Mouse (Mus musculus): ENCODE measurements around the gene C130079G13Rik. TPM values are rescaled to one million over a fixed set of nuclear protein-coding genes. Genes with fewer than 3 reads are reported as not detected.
"Not testable (repeated sequence)": the region's sequence is repeated elsewhere in the genome, so short reads cannot be mapped to it uniquely, and the experiment has no call there.

Gene C130079G13Rik
- polyA plus RNA-seq (2015; fragmentation: Nextera tagmentation; extraction: Ambion mirVana): not detected in 2 replicates

GRCm38 (mm10) chr3:59924914-59925313 is at the start of gene C130079G13Rik:
C130079G13Rik (plus strand) TSS chr3:59925214.
- Histone ChIP-seq H3K4me1 (ENCODE audit: control insufficient read depth, low read depth, low read length) (no peaks in the 10 kb centered on the region), H3K9me3 (replicated peaks; ENCODE audit: control insufficient read depth, low read length) (no peaks in the 10 kb centered on the region), H3K4me3 (ENCODE audit: low read depth, low read length) (no peak within 1 kb of the TSS), H3K4me2 (ENCODE audit: low read depth, low read length) (no peak within 1 kb of the TSS), H3K27ac (ENCODE audit: low read length) (no peak within 1 kb of the TSS), H3K27me3 (ENCODE audit: control insufficient read depth, insufficient read depth, low read depth, low read length) (no peaks in the 10 kb centered on the region), H3K9ac (ENCODE audit: low read depth, low read length) (no peak within 1 kb of the TSS), H3K36me3 (ENCODE audit: control insufficient read depth, insufficient read depth) (no peaks in the 10 kb centered on the region)
- no peak for ATAC-seq (ENCODE audit: low read depth)
- WGBS (ENCODE audit: insufficient replicate concordance): 70% methylated on average over 2 of the region's 2 CpGs

GRCm38 (mm10) chr3:59877601-59878000 is 47.4 kb upstream of the C130079G13Rik start:
- H3K4me3 ChIP-seq (ENCODE audit: low read depth, low read length); H3K4me2 ChIP-seq (ENCODE audit: low read depth, low read length); ATAC-seq (ENCODE audit: low read depth); H3K4me1 ChIP-seq (ENCODE audit: control insufficient read depth, low read depth, low read length); H3K9me3 ChIP-seq (replicated peaks; ENCODE audit: control insufficient read depth, low read length); H3K9ac ChIP-seq (ENCODE audit: low read depth, low read length); H3K36me3 ChIP-seq (ENCODE audit: control insufficient read depth, insufficient read depth); H3K27ac ChIP-seq (ENCODE audit: low read length); H3K27me3 ChIP-seq (ENCODE audit: control insufficient read depth, insufficient read depth, low read depth, low read length): not testable (repeated sequence)
- WGBS (ENCODE audit: insufficient replicate concordance): 46% methylated on average over 1 of the region's 1 CpGs

GRCm38 (mm10) chr3:59879801-59880554 is 45.0 kb upstream of the C130079G13Rik start:
- not testable (repeated sequence) for H3K27me3 ChIP-seq (ENCODE audit: control insufficient read depth, insufficient read depth, low read depth, low read length); H3K36me3 ChIP-seq (ENCODE audit: control insufficient read depth, insufficient read depth); H3K9ac ChIP-seq (ENCODE audit: low read depth, low read length); H3K27ac ChIP-seq (ENCODE audit: low read length); ATAC-seq (ENCODE audit: low read depth); H3K4me1 ChIP-seq (ENCODE audit: control insufficient read depth, low read depth, low read length); H3K4me2 ChIP-seq (ENCODE audit: low read depth, low read length); H3K9me3 ChIP-seq (replicated peaks; ENCODE audit: control insufficient read depth, low read length); H3K4me3 ChIP-seq (ENCODE audit: low read depth, low read length)
- 58% methylated on average over 7 of the region's 7 CpGs for WGBS (ENCODE audit: insufficient replicate concordance)

GRCm38 (mm10) chr3:59893276-59893675 is 31.7 kb upstream of the C130079G13Rik start:
- WGBS (ENCODE audit: insufficient replicate concordance): 38% methylated on average over 2 of the region's 2 CpGs
- no peak overlapping the region for H3K27ac ChIP-seq (ENCODE audit: low read length)
- no peak overlapping the region for H3K4me3 ChIP-seq (ENCODE audit: low read depth, low read length)
- H3K4me1 ChIP-seq (ENCODE audit: control insufficient read depth, low read depth, low read length): no peaks in the 10 kb centered on the region
- H3K36me3 ChIP-seq (ENCODE audit: control insufficient read depth, insufficient read depth): no peaks in the 10 kb centered on the region
- H3K9ac ChIP-seq (ENCODE audit: low read depth, low read length): no peak overlapping the region
- H3K27me3 ChIP-seq (ENCODE audit: control insufficient read depth, insufficient read depth, low read depth, low read length): no peaks in the 10 kb centered on the region
- no peaks in the 10 kb centered on the region for H3K9me3 ChIP-seq (replicated peaks; ENCODE audit: control insufficient read depth, low read length)
- no peak overlapping the region for H3K4me2 ChIP-seq (ENCODE audit: low read depth, low read length)
- ATAC-seq (ENCODE audit: low read depth): no peak

- Histone ChIP-seq H3K4me2 (ENCODE audit: low read depth, low read length) (no peak overlapping the region), H3K4me1 (ENCODE audit: control insufficient read depth, low read depth, low read length) (no peaks in the 10 kb centered on the region), H3K27ac (ENCODE audit: low read length) (no peak overlapping the region), H3K36me3 (ENCODE audit: control insufficient read depth, insufficient read depth) (no peaks in the 10 kb centered on the region), H3K9me3 (replicated peaks; ENCODE audit: control insufficient read depth, low read length) (no peaks in the 10 kb centered on the region), H3K4me3 (ENCODE audit: low read depth, low read length) (no peak overlapping the region), H3K27me3 (ENCODE audit: control insufficient read depth, insufficient read depth, low read depth, low read length) (no peaks in the 10 kb centered on the region), H3K9ac (ENCODE audit: low read depth, low read length) (no peak overlapping the region)
- 52% methylated on average over 1 of the region's 1 CpGs for WGBS (ENCODE audit: insufficient replicate concordance)
- no peak for ATAC-seq (ENCODE audit: low read depth)
Measured at GRCm38 (mm10) chr3:59934621-59935020, 9.6 kb downstream of the C130079G13Rik start.

GRCm38 (mm10) chr3:59947294-59947950 is 22.4 kb downstream of the C130079G13Rik start:
- Histone ChIP-seq H3K9ac (ENCODE audit: low read depth, low read length) (no peak overlapping the region), H3K27ac (ENCODE audit: low read length) (no peak overlapping the region), H3K4me2 (ENCODE audit: low read depth, low read length) (no peak overlapping the region), H3K27me3 (ENCODE audit: control insufficient read depth, insufficient read depth, low read depth, low read length) (no peaks in the 10 kb centered on the region), H3K4me3 (ENCODE audit: low read depth, low read length) (no peak overlapping the region), H3K4me1 (ENCODE audit: control insufficient read depth, low read depth, low read length) (no peaks in the 10 kb centered on the region), H3K36me3 (ENCODE audit: control insufficient read depth, insufficient read depth) (no peaks in the 10 kb centered on the region), H3K9me3 (replicated peaks; ENCODE audit: control insufficient read depth, low read length) (no peaks in the 10 kb centered on the region)
- ATAC-seq (ENCODE audit: low read depth): no peak
- WGBS (ENCODE audit: insufficient replicate concordance): 69% methylated on average over 10 of the region's 10 CpGs

GRCm38 (mm10) chr3:59970891-59971290 is 45.9 kb downstream of the C130079G13Rik start:
- no peaks in the 10 kb centered on the region for H3K27me3 ChIP-seq (ENCODE audit: control insufficient read depth, insufficient read depth, low read depth, low read length)
- WGBS (ENCODE audit: insufficient replicate concordance): 68% methylated on average over 5 of the region's 5 CpGs
- no peak for ATAC-seq (ENCODE audit: low read depth)

GRCm38 (mm10) chr3:59974591-59974990 is 49.6 kb downstream of the C130079G13Rik start:
- Histone ChIP-seq H3K4me3 (ENCODE audit: low read depth, low read length) (no peak overlapping the region), H3K36me3 (ENCODE audit: control insufficient read depth, insufficient read depth) (no peaks in the 10 kb centered on the region), H3K4me1 (ENCODE audit: control insufficient read depth, low read depth, low read length) (no peaks in the 10 kb centered on the region), H3K9me3 (replicated peaks; ENCODE audit: control insufficient read depth, low read length) (no peaks in the 10 kb centered on the region), H3K27ac (ENCODE audit: low read length) (no peak overlapping the region), H3K4me2 (ENCODE audit: low read depth, low read length) (no peak overlapping the region), H3K9ac (ENCODE audit: low read depth, low read length) (no peak overlapping the region), H3K27me3 (ENCODE audit: control insufficient read depth, insufficient read depth, low read depth, low read length) (no peaks in the 10 kb centered on the region)
- ATAC-seq (ENCODE audit: low read depth): no peak

More at GRCm38 (mm10) chr3:59970891-59971290, 45.9 kb downstream of the C130079G13Rik start:
- no peak overlapping the region for H3K4me2 ChIP-seq (ENCODE audit: low read depth, low read length)
- H3K9ac ChIP-seq (ENCODE audit: low read depth, low read length): no peak overlapping the region
- no peak overlapping the region for H3K4me3 ChIP-seq (ENCODE audit: low read depth, low read length)
- H3K27ac ChIP-seq (ENCODE audit: low read length): no peak overlapping the region
- no peaks in the 10 kb centered on the region for H3K9me3 ChIP-seq (replicated peaks; ENCODE audit: control insufficient read depth, low read length)
- H3K4me1 ChIP-seq (ENCODE audit: control insufficient read depth, low read depth, low read length): no peaks in the 10 kb centered on the region
- no peaks in the 10 kb centered on the region for H3K36me3 ChIP-seq (ENCODE audit: control insufficient read depth, insufficient read depth)

Data from liver, embryonic 16.5 days (tissue).